Mouse (Mus musculus) embryonic stem cell, embryonic (primary cell): Measurements from ENCODE around the gene Kxd1.

Experiments
- CTCF ChIA-PET, 4 experiments: fragments of 300-600 bp in 2 of 4; fragments of 350-600 bp in 2 of 4; sonication (Branson Sonifier 250); formaldehyde crosslinking; loops; one replicate each; lab custom pipeline; 2022; ENCODE audit warnings: inconsistent platforms in 2 of 4; lab: Charles Lee
- POLR2A ChIA-PET, 4 experiments: fragments of 300-600 bp in 2 of 4; fragments of 350-600 bp in 2 of 4; sonication (Branson Sonifier 250); formaldehyde crosslinking; loops; one replicate each; lab custom pipeline; 2022; ENCODE audit warnings: antibody characterized with exemption in 4 of 4, inconsistent platforms in 1 of 4; lab: Charles Lee

The Kxd1 gene

GRCm38 (mm10) chr8:70500386-70501301 lies 27.1 kb downstream of the Kxd1 start:
- POLR2A ChIA-PET: interaction anchor here in 3 of 4 experiments (0.7 to 33.4 kb wide), 22 partner anchors 9 to 223 kb away, joined by 3 to 844 read pairs (median 4); partner anchors contain the start of genes Uba52 (in 3 of the 3), Ell (in 2 of the 3), Fkbp8 (in 1 of the 3) and Gdf1 (in 1 of the 3)
- CTCF ChIA-PET: interaction anchor here in 3 of 4 experiments (0.5 to 1.0 kb wide), 4 partner anchors 24 to 1739 kb away, joined by 3 to 4 read pairs (median 4); partner anchors contain the start of genes Ap1m1 (in 1 of the 3) and Klhl26 (in 1 of the 3)

- ChIA-PET POLR2A (interaction anchor here in 2 of 4 experiments (1.0 to 1.8 kb wide), 7 partner anchors 10 to 42 kb away, joined by 3 to 8 read pairs (median 4); partner anchors contain the start of genes Rex1bd (in 2 of the 2), Fkbp8 (in 1 of the 2), Klhl26 (in 1 of the 2) and Kxd1 (in 1 of the 2)), CTCF (interaction anchor here in 1 of 4 experiments (1.4 kb wide), 1 partner anchor 44 kb away, joined by 3 read pairs; no protein-coding TSS in a partner anchor)
These were observed 32.0 kb downstream of the Kxd1 start for GRCm38 (mm10) chr8:70495771-70496062.

GRCm38 (mm10) chr8:70495001-70495770 lies 32.6 kb downstream of the Kxd1 start:
- ChIA-PET CTCF (interaction anchor here in 2 of 4 experiments (1.0 to 1.4 kb wide), 2 partner anchors 8 to 43 kb away, joined by 3 read pairs; no protein-coding TSS in a partner anchor), POLR2A (interaction anchor here in 3 of 4 experiments (1.0 to 1.8 kb wide), 8 partner anchors 9 to 42 kb away, joined by 3 to 8 read pairs (median 4); partner anchors contain the start of genes Rex1bd (in 3 of the 3), Fkbp8 (in 1 of the 3), Klhl26 (in 1 of the 3) and Kxd1 (in 1 of the 3))

- ChIA-PET CTCF (interaction anchor here in 1 of 4 experiments (1.0 kb wide), 1 partner anchor 9 kb away, joined by 3 read pairs; no protein-coding TSS in a partner anchor), POLR2A (interaction anchor here in 3 of 4 experiments (1.3 to 1.8 kb wide), 7 partner anchors 12 to 41 kb away, joined by 3 to 8 read pairs (median 4); partner anchors contain the start of genes Rex1bd (in 3 of the 3), Fkbp8 (in 1 of the 3), Klhl26 (in 1 of the 3) and Kxd1 (in 1 of the 3))
These were observed 33.3 kb downstream of the Kxd1 start for GRCm38 (mm10) chr8:70494416-70494945.

- CTCF ChIA-PET: no interaction called here
- POLR2A ChIA-PET: interaction anchor here in 3 of 4 experiments (1.7 to 1.8 kb wide), 3 partner anchors 12 to 17 kb away, joined by 4 to 8 read pairs (median 6); partner anchors contain the start of genes Rex1bd (in 2 of the 3) and Klhl26 (in 1 of the 3)
These were observed 33.9 kb downstream of the Kxd1 start for GRCm38 (mm10) chr8:70493692-70494415.

- ChIA-PET CTCF (no interaction called here), POLR2A (interaction anchor here in 2 of 4 experiments (1.0 to 1.7 kb wide), 2 partner anchors 13 to 30 kb away, joined by 3 to 4 read pairs; partner anchors contain the start of gene Rex1bd (in 1 of the 2))
These were observed 34.8 kb downstream of the Kxd1 start, which contains the start of gene Crlf1 for GRCm38 (mm10) chr8:70492664-70493640. Gene Crlf1, plus strand, starts transcription at chr8:70493158.

GRCm38 (mm10) chr8:70490880-70491495 lies 36.8 kb downstream of the Kxd1 start:
- CTCF ChIA-PET: interaction anchor here in 3 of 4 experiments (0.6 to 1.2 kb wide), 5 partner anchors 8 to 349 kb away, joined by 3 to 10 read pairs (median 3); partner anchors contain the start of gene Arrdc2 (in 1 of the 3)
- POLR2A ChIA-PET: interaction anchor here in 3 of 4 experiments (0.6 to 2.4 kb wide), 12 partner anchors 9 to 207 kb away, joined by 3 to 9 read pairs (median 4); partner anchors contain the start of genes Rex1bd (in 2 of the 3), Klhl26 (in 1 of the 3), Pgpep1 (in 1 of the 3) and Uba52 (in 1 of the 3)

GRCm38 (mm10) chr8:70490061-70490879 lies 37.5 kb downstream of the Kxd1 start:
- POLR2A ChIA-PET: interaction anchor here in 2 of 4 experiments (0.6 to 2.4 kb wide), 10 partner anchors 10 to 208 kb away, joined by 3 to 9 read pairs (median 4); partner anchors contain the start of genes Klhl26 (in 1 of the 2), Pgpep1 (in 1 of the 2) and Uba52 (in 1 of the 2)
- CTCF ChIA-PET: interaction anchor here in 2 of 4 experiments (0.7 to 1.2 kb wide), 3 partner anchors 13 to 129 kb away, joined by 3 to 4 read pairs (median 3); no protein-coding TSS in a partner anchor

- ChIA-PET POLR2A (interaction anchor here in 2 of 4 experiments (1.4 to 2.4 kb wide), 2 partner anchors 11 to 16 kb away, joined by 6 to 8 read pairs; no protein-coding TSS in a partner anchor), CTCF (no interaction called here)
These were observed 38.2 kb downstream of the Kxd1 start for GRCm38 (mm10) chr8:70489576-70489975.

GRCm38 (mm10) chr8:70488931-70489470 lies 38.8 kb downstream of the Kxd1 start:
- POLR2A ChIA-PET: interaction anchor here in 2 of 4 experiments (1.4 to 2.4 kb wide), 2 partner anchors 11 to 17 kb away, joined by 6 to 8 read pairs; no protein-coding TSS in a partner anchor
- CTCF ChIA-PET: no interaction called here

- ChIA-PET POLR2A (interaction anchor here in 2 of 4 experiments (0.7 to 1.4 kb wide), 5 partner anchors 11 to 194 kb away, joined by 3 to 6 read pairs (median 3); partner anchors contain the start of genes Ell (in 1 of the 2) and Klhl26 (in 1 of the 2)), CTCF (no interaction called here)
These were observed 39.6 kb downstream of the Kxd1 start for GRCm38 (mm10) chr8:70487993-70488796.

- POLR2A ChIA-PET: interaction anchor here (1.0 to 1.6 kb wide), 6 partner anchors 10 to 52 kb away, joined by 3 to 8 read pairs (median 3); partner anchors contain the start of genes Klhl26 (in 3 of the 4), Ell (in 1 of the 4) and Rex1bd (in 1 of the 4)
- CTCF ChIA-PET: interaction anchor here in 1 of 4 experiments (0.6 kb wide), 1 partner anchor 18 kb away, joined by 3 read pairs; no protein-coding TSS in a partner anchor
These were observed 40.7 kb downstream of the Kxd1 start, which contains the start of gene Tmem59l for GRCm38 (mm10) chr8:70486941-70487520. Gene Tmem59l, minus strand, starts transcription at chr8:70487358.
